Mouse (Mus musculus) CH12.LX (cell line): ENCODE data around the gene Ric8b.

Experiments used
- BHLHE40 ChIP-seq: IDR thresholded peaks from 2 replicates; pipeline ENCODE4 v1.6.1; 2011; ENCODE audit warnings: mild to moderate bottlenecking, low read depth, low read length, improper control_type of control experiment
- MAX ChIP-seq: IDR thresholded peaks from 2 replicates; pipeline ENCODE4 v1.6.1; 2011; ENCODE audit warnings: low read length, improper control_type of control experiment
- UBTF ChIP-seq: IDR thresholded peaks from 2 replicates; pipeline ENCODE4 v1.6.1; 2012; ENCODE audit warnings: low read depth, mild to moderate bottlenecking, inconsistent platforms, low read length, improper control_type of control experiment, moderate library complexity
- ZC3H11A ChIP-seq: IDR thresholded peaks from 2 replicates; pipeline ENCODE4 v1.6.1; 2012; ENCODE audit warnings: low read depth, mild to moderate bottlenecking, inconsistent platforms, low read length, improper control_type of control experiment

GRCm38 (mm10) chr10:84981441-84981840, 64.0 kb downstream of the Ric8b start:
- no peak for TF ChIP-seq ZC3H11A
- no peak for TF ChIP-seq UBTF
- TF ChIP-seq MAX = no peak
- no peak for TF ChIP-seq BHLHE40
